Mouse (Mus musculus) cerebellum, adult 9-11 months (tissue): ENCODE measurements around the gene Smox.

Experiments
- DNase-seq: peaks from one replicate; pipeline ENCODE4 v3.0.0; 2022

Smox gene

GRCm38 (mm10) chr2:131486046-131486445 is 5.2 kb upstream of the Smox start:
- no peak for DNase-seq

- DNase-seq, result no peak
These were observed 4.0 kb upstream of the Smox start for GRCm38 (mm10) chr2:131487337-131487736.

- DNase-seq, result no peak
These were observed 3.0 kb upstream of the Smox start for GRCm38 (mm10) chr2:131488261-131488660.

GRCm38 (mm10) chr2:131488870-131489269 is 2.4 kb upstream of the Smox start:
- no peak for DNase-seq

GRCm38 (mm10) chr2:131489591-131489990 is 1.7 kb upstream of the Smox start:
- DNase-seq, result peak; percentile 80

GRCm38 (mm10) chr2:131491707-131492595 is 655 bp downstream of the Smox start:
- peak; percentile 87 for DNase-seq

GRCm38 (mm10) chr2:131492596-131493139 is 1.4 kb downstream of the Smox start:
- no peak for DNase-seq

GRCm38 (mm10) chr2:131493446-131493845 is 2.1 kb downstream of the Smox start:
- DNase-seq, result no peak

- no peak for DNase-seq
These were observed 4.0 kb downstream of the Smox start for GRCm38 (mm10) chr2:131495256-131495655.

GRCm38 (mm10) chr2:131496125-131496820 is 5.0 kb downstream of the Smox start:
- no peak for DNase-seq

GRCm38 (mm10) chr2:131497224-131497856 is 6.0 kb downstream of the Smox start:
- DNase-seq, result no peak

GRCm38 (mm10) chr2:131498219-131498618 is 6.9 kb downstream of the Smox start:
- DNase-seq, result peak; percentile 61

- no peak for DNase-seq
These were observed 8.1 kb downstream of the Smox start for GRCm38 (mm10) chr2:131499290-131499845.

GRCm38 (mm10) chr2:131501886-131502285 is 10.6 kb downstream of the Smox start:
- no peak for DNase-seq

- no peak for DNase-seq
These were observed 11.3 kb downstream of the Smox start for GRCm38 (mm10) chr2:131502561-131502960.

- DNase-seq, result no peak
These were observed 14.1 kb downstream of the Smox start for GRCm38 (mm10) chr2:131505431-131505830.

- DNase-seq, result no peak
These were observed 15.1 kb downstream of the Smox start for GRCm38 (mm10) chr2:131506358-131506757.

- peak; percentile 51 for DNase-seq
These were observed 17.2 kb downstream of the Smox start for GRCm38 (mm10) chr2:131508501-131508900.

- peak; percentile 53 for DNase-seq
These were observed 18.5 kb downstream of the Smox start for GRCm38 (mm10) chr2:131509671-131510313.

- no peak for DNase-seq
These were observed 19.2 kb downstream of the Smox start for GRCm38 (mm10) chr2:131510531-131510930.

- DNase-seq, result no peak
These were observed 22.2 kb downstream of the Smox start for GRCm38 (mm10) chr2:131513477-131513876.

GRCm38 (mm10) chr2:131514055-131514621 is 22.8 kb downstream of the Smox start:
- no peak for DNase-seq
